Mouse (Mus musculus): ENCODE results near the gene Defb35.
"Not testable (repeated sequence)": the region's sequence is repeated elsewhere in the genome, so short reads cannot be mapped to it uniquely, and the experiment has no call there.

The Defb35 gene

GRCm38 (mm10) chr8:21938052-21938451 is at the start of gene Defb35:
Gene Defb35 (plus strand): TSS chr8:21938352.
- DNase-seq (ENCODE audit: low read depth, low spot score): not testable (repeated sequence)

GRCm38 (mm10) chr8:21906290-21906689 is 31.9 kb upstream of the Defb35 start, which contains the start of gene Defb11:
Gene Defb11 (minus strand): TSS chr8:21906412.
- DNase-seq (ENCODE audit: low read depth, low spot score): not testable (repeated sequence)

GRCm38 (mm10) chr8:21911931-21912330 is 26.2 kb upstream of the Defb35 start:
- no peak for DNase-seq (ENCODE audit: low read depth, low spot score)

GRCm38 (mm10) chr8:21912554-21912953 is 25.6 kb upstream of the Defb35 start:
- no peak for DNase-seq (ENCODE audit: low read depth, low spot score)

GRCm38 (mm10) chr8:21915625-21916024 is 22.5 kb upstream of the Defb35 start:
- no peak for DNase-seq (ENCODE audit: low read depth, low spot score)

GRCm38 (mm10) chr8:21930754-21931153 is 7.4 kb upstream of the Defb35 start:
- DNase-seq (ENCODE audit: low read depth, low spot score): not testable (repeated sequence)

GRCm38 (mm10) chr8:21932610-21933009 is 5.5 kb upstream of the Defb35 start, which contains the start of gene Defb15:
Gene Defb15 (minus strand): TSS chr8:21932710.
- no peak for DNase-seq (ENCODE audit: low read depth, low spot score)

- no peak for DNase-seq (ENCODE audit: low read depth, low spot score)
These were observed 8.3 kb downstream of the Defb35 start, which contains the start of gene Defb13 for GRCm38 (mm10) chr8:21946462-21946861. Gene Defb13 (plus strand): TSS chr8:21946762.

GRCm38 (mm10) chr8:21947311-21948017 is 9.3 kb downstream of the Defb35 start:
- no peak for DNase-seq (ENCODE audit: low read depth, low spot score)

- DNase-seq (ENCODE audit: low read depth, low spot score): peak; percentile 38
These were observed 17.2 kb downstream of the Defb35 start for GRCm38 (mm10) chr8:21955321-21955720.

- DNase-seq (ENCODE audit: low read depth, low spot score): no peak
These were observed 18.2 kb downstream of the Defb35 start for GRCm38 (mm10) chr8:21956336-21956735.

- DNase-seq (ENCODE audit: low read depth, low spot score): no peak
These were observed 20.3 kb downstream of the Defb35 start, which contains the start of gene Fam90a1a for GRCm38 (mm10) chr8:21958414-21958813. Gene Fam90a1a (plus strand): TSS chr8:21958714.

GRCm38 (mm10) chr8:21966646-21967045 is 28.5 kb downstream of the Defb35 start:
- no peak for DNase-seq (ENCODE audit: low read depth, low spot score)

- DNase-seq (ENCODE audit: low read depth, low spot score): no peak
These were observed 31.3 kb downstream of the Defb35 start, which contains the start of gene Ccdc70 for GRCm38 (mm10) chr8:21969475-21969874. Gene Ccdc70 (plus strand): TSS chr8:21969775.

GRCm38 (mm10) chr8:21978193-21978592 is 40.0 kb downstream of the Defb35 start:
- no peak for DNase-seq (ENCODE audit: low read depth, low spot score)

- no peak for DNase-seq (ENCODE audit: low read depth, low spot score)
These were observed 43.6 kb downstream of the Defb35 start for GRCm38 (mm10) chr8:21981664-21982337.

Data from CD4-positive, CD25-positive, alpha-beta regulatory T cell, adult 2 months (primary cell).